21 mouse cellular contexts compared by ENCODE assay signal in the genomic region with DNA sequence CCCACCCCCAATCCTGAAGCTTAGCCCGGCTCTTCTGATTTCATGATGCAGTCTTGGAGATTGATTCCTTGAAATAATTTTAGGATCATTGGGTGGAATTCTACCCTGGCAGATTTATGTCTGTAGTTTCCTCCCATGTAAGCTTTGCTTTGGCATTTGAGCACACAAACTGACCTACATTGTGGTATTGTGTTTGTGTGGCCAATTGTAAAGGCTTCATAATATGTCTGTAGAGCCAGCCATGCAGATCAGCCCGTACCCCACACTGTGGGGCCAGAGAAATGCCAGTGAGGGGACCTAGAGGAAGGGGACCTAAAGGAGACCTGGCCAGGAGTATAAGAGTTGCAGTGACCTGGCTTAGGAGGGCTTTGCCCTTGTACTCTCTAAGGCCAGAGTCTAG. TPM values are rescaled to one million over a fixed set of nuclear protein-coding genes. Genes with fewer than 3 reads are reported as not detected.
DNase-seq lines count a peak whose midpoint lies in the region; ATAC-seq lines count a peak whose summit lies in the region.
"Had no signal": no experiment of that assay in that cellular context is flagged by ENCODE, and none has a peak within 500 bp of the region (broad histone marks: within the 10 kb centered on the region; RNA-seq: fewer than 3 reads in every experiment).

No protein-coding gene starts in this region.

- intact Hi-C loops in gastrocnemius, postnatal 14 days (cut with DNase I; ENCODE audit: low total_unique reads) = no loop called here

- 0 out of 2 replicates have a peak overlapping the region, but pooled peaks have one; percentile 8 for H3K27ac ChIP-seq in hindbrain, embryonic 10.5 days
- H3K27ac ChIP-seq in hindbrain, embryonic 14.5 days = no peak overlapping the region
- peak overlapping the region; percentile 66 for H3K27ac ChIP-seq in embryonic facial prominence, embryonic 12.5 days
- H3K27ac ChIP-seq: forebrain, embryonic 15.5 days; heart, adult 2 months; heart, embryonic 15.5 days; hindbrain, embryonic 15.5 days had no signal

- no peaks in the 10 kb centered on the region for H3K36me3 ChIP-seq in hindbrain, embryonic 10.5 days
- no peaks in the 10 kb centered on the region for H3K36me3 ChIP-seq in hindbrain, embryonic 14.5 days (replicated peaks; ENCODE audit: control insufficient read depth, insufficient read depth)
- H3K36me3 ChIP-seq in embryonic facial prominence, embryonic 12.5 days = no peaks in the 10 kb centered on the region
- H3K36me3 ChIP-seq: forebrain, embryonic 15.5 days; heart, embryonic 15.5 days; hindbrain, embryonic 15.5 days had no signal

- no peak overlapping the region for H3K4me3 ChIP-seq in hindbrain, embryonic 10.5 days
- no peak overlapping the region for H3K4me3 ChIP-seq in hindbrain, embryonic 14.5 days (replicated peaks; ENCODE audit: low read length)
- H3K4me3 ChIP-seq in embryonic facial prominence, embryonic 12.5 days = no peak overlapping the region
- H3K4me3 ChIP-seq: forebrain, embryonic 15.5 days; heart, adult 2 months; heart, embryonic 15.5 days; hindbrain, embryonic 15.5 days had no signal

- H3K27me3 ChIP-seq in hindbrain, embryonic 10.5 days (ENCODE audit: insufficient read depth, poor library complexity, severe bottlenecking) = no peaks in the 10 kb centered on the region
- H3K27me3 ChIP-seq in hindbrain, embryonic 14.5 days (ENCODE audit: control insufficient read depth, insufficient read depth, low read length) = no peaks in the 10 kb centered on the region
- H3K27me3 ChIP-seq in embryonic facial prominence, embryonic 12.5 days = no peaks in the 10 kb centered on the region
- H3K27me3 ChIP-seq: forebrain, embryonic 15.5 days; heart, embryonic 15.5 days; hindbrain, embryonic 15.5 days; Patski had no signal

- no peak for DNase-seq in hindbrain, embryonic 10.5 days (ENCODE audit: low spot score)
- no peak for DNase-seq in hindbrain, embryonic 14.5 days (ENCODE audit: low spot score)
- peak; percentile 17 for DNase-seq in forelimb bud, embryonic 11.5 days (ENCODE audit: low read depth, low spot score)
- DNase-seq in right cerebral cortex, adult 2 months (ENCODE audit: low spot score in 2 of 2) = no peak
- no peak for DNase-seq in gastrocnemius, postnatal 14 days
- DNase-seq in spleen, postnatal 4 days (ENCODE audit: low spot score in 2 of 2) = no peak
- DNase-seq: adrenal gland, adult 8-10 months; cerebellum, adult 11-12 months; cerebellum, adult 9-10 months; cerebellum, postnatal 25 days; gastrocnemius, postnatal 10 days; heart, adult 2 months; heart, postnatal 14 days had no signal

- WGBS in hindbrain, embryonic 10.5 days = 47% methylated on average over 2 of the region's 2 CpGs
- WGBS in hindbrain, embryonic 14.5 days = 38% methylated on average over 2 of the region's 2 CpGs
- 27% methylated on average over 2 of the region's 2 CpGs for WGBS in embryonic facial prominence, embryonic 12.5 days

- H3K9me3 ChIP-seq in hindbrain, embryonic 10.5 days = no peaks in the 10 kb centered on the region
- H3K9me3 ChIP-seq in hindbrain, embryonic 14.5 days (ENCODE audit: control insufficient read depth, low read length) = no peaks in the 10 kb centered on the region
- no peaks in the 10 kb centered on the region for H3K9me3 ChIP-seq in embryonic facial prominence, embryonic 12.5 days
- H3K9me3 ChIP-seq: forebrain, embryonic 15.5 days; heart, embryonic 15.5 days; hindbrain, embryonic 15.5 days had no signal

- ATAC-seq in hindbrain, embryonic 14.5 days (ENCODE audit: low FRiP score) = no peak
- no peak for ATAC-seq in embryonic facial prominence, embryonic 12.5 days (ENCODE audit: insufficient number of reproducible peaks, insufficient read depth, low FRiP score, low TSS enrichment)
- ATAC-seq: activated CD4-positive, CD25-positive, alpha-beta regulatory T cell, adult 4 months; forebrain, embryonic 15.5 days; intestine, postnatal 0 days; Patski had no signal

- peaks cover 47% of the 10 kb centered on the region for H3K4me1 ChIP-seq in hindbrain, embryonic 10.5 days (replicated peaks)
- H3K4me1 ChIP-seq in hindbrain, embryonic 14.5 days (replicated peaks; ENCODE audit: control insufficient read depth, insufficient read depth, low read length) = no peaks in the 10 kb centered on the region
- peaks cover 33% of the 10 kb centered on the region for H3K4me1 ChIP-seq in embryonic facial prominence, embryonic 12.5 days
- H3K4me1 ChIP-seq: heart, embryonic 15.5 days had no signal

- H3K4me2 ChIP-seq in hindbrain, embryonic 14.5 days (replicated peaks) = no peak overlapping the region
- H3K4me2 ChIP-seq in embryonic facial prominence, embryonic 12.5 days (replicated peaks) = peak overlapping the region; percentile 22; the same call in 1 of the 2 replicates
- H3K4me2 ChIP-seq: forebrain, embryonic 15.5 days; heart, embryonic 11.5 days; heart, embryonic 15.5 days; hindbrain, embryonic 15.5 days had no signal

- no peak overlapping the region for H3K9ac ChIP-seq in hindbrain, embryonic 14.5 days
- H3K9ac ChIP-seq in embryonic facial prominence, embryonic 12.5 days = no peak overlapping the region
- H3K9ac ChIP-seq: forebrain, embryonic 15.5 days; heart, embryonic 15.5 days; hindbrain, embryonic 15.5 days had no signal

RNA-seq across cellular contexts. Expression of a gene that starts 22.5 kb away (rescaled TPM):
- polyA plus RNA-seq in hindbrain, embryonic 10.5 days (2016; fragmentation: Nextera tagmentation; extraction: Ambion mirVana) = 52.0 and 52.7 TPM in 2 replicates
- polyA plus RNA-seq in hindbrain, embryonic 14.5 days (2014; fragmentation: Nextera tagmentation; extraction: Ambion mirVana) = 35.1 and 38.5 TPM in 2 replicates
- 53.0 and 54.6 TPM in 2 replicates for polyA plus RNA-seq in embryonic facial prominence, embryonic 12.5 days (2016; fragmentation: Nextera tagmentation; extraction: Ambion mirVana)
- 10 to 100 TPM; 14.7 to 16.2 TPM for total RNA-seq in gastrocnemius, postnatal 14 days (2021)
